Mouse (Mus musculus): ENCODE measurements around the gene Rnase11. TPM values are rescaled to one million over a fixed set of nuclear protein-coding genes. Genes with fewer than 3 reads are reported as not detected.

The Rnase11 gene
- polyA plus RNA-seq, 1 experiment from 2014 or later, result not detected

- no peaks in the 10 kb centered on the region for H3K4me1 ChIP-seq (ENCODE audit: control insufficient read depth, insufficient read depth, low read length)
- H3K27ac ChIP-seq (replicated peaks; ENCODE audit: low read depth, low read length), result peak within 1 kb of the TSS; percentile 48; the same call in 1 of the 2 replicates
- 10% methylated on average over 33 of the region's 33 CpGs for WGBS
- no peaks in the 10 kb centered on the region for H3K27me3 ChIP-seq (ENCODE audit: control insufficient read depth, insufficient read depth, low read length)
- H3K4me2 ChIP-seq (ENCODE audit: low read depth, severe bottlenecking), result peak within 1 kb of the TSS; percentile 74
- DNase-seq (ENCODE audit: low spot score) (peak; percentile 74), ATAC-seq (ENCODE audit: insufficient number of reproducible peaks, low FRiP score, low TSS enrichment, low read depth) (peak; percentile 18; the same call in 1 of the 2 replicates)
- no peaks in the 10 kb centered on the region for H3K36me3 ChIP-seq (ENCODE audit: control insufficient read depth, insufficient read depth, low read length)
- peak within 1 kb of the TSS; percentile 59; the same call in 1 of the 2 replicates for H3K9ac ChIP-seq (ENCODE audit: low read length)
- H3K9me3 ChIP-seq (ENCODE audit: control insufficient read depth, low read length), result no peaks in the 10 kb centered on the region
- peak within 1 kb of the TSS; percentile 63 for H3K4me3 ChIP-seq (ENCODE audit: low read depth, low read length)
These were observed 41.2 kb upstream of the Rnase11 start, which contains the start of the genes Rnase4 and Ang for GRCm38 (mm10) chr14:51090921-51091900. Gene Rnase4 (plus strand): TSS chr14:51091077. Gene Ang (plus strand): TSS chr14:51091150.

- H3K9ac ChIP-seq (ENCODE audit: low read length), result no peak overlapping the region
- H3K27ac ChIP-seq (replicated peaks; ENCODE audit: low read depth, low read length), result peak overlapping the region; percentile 48; the same call in 1 of the 2 replicates
- no peaks in the 10 kb centered on the region for H3K36me3 ChIP-seq (ENCODE audit: control insufficient read depth, insufficient read depth, low read length)
- DNase-seq (ENCODE audit: low spot score) (peak; percentile 93), ATAC-seq (ENCODE audit: insufficient number of reproducible peaks, low FRiP score, low TSS enrichment, low read depth) (peak; percentile 46; the same call in 1 of the 2 replicates)
- H3K27me3 ChIP-seq (ENCODE audit: control insufficient read depth, insufficient read depth, low read length), result no peaks in the 10 kb centered on the region
- H3K4me3 ChIP-seq (ENCODE audit: low read depth, low read length), result peak overlapping the region; percentile 63
- WGBS, result under 1% methylated on average over 27 of the region's 27 CpGs
- peak overlapping the region; percentile 74 for H3K4me2 ChIP-seq (ENCODE audit: low read depth, severe bottlenecking)
- no peaks in the 10 kb centered on the region for H3K9me3 ChIP-seq (ENCODE audit: control insufficient read depth, low read length)
- H3K4me1 ChIP-seq (ENCODE audit: control insufficient read depth, insufficient read depth, low read length), result no peaks in the 10 kb centered on the region
These were observed 40.3 kb upstream of the Rnase11 start for GRCm38 (mm10) chr14:51090077-51090781.

GRCm38 (mm10) chr14:51089674-51090076, 39.7 kb upstream of the Rnase11 start:
- H3K27ac ChIP-seq (replicated peaks; ENCODE audit: low read depth, low read length), result no peak overlapping the region
- DNase-seq (ENCODE audit: low spot score) (no peak), ATAC-seq (ENCODE audit: insufficient number of reproducible peaks, low FRiP score, low TSS enrichment, low read depth) (no peak; the same call in 1 of the 2 replicates)
- H3K4me3 ChIP-seq (ENCODE audit: low read depth, low read length), result peak overlapping the region; percentile 63
- H3K4me2 ChIP-seq (ENCODE audit: low read depth, severe bottlenecking), result peak overlapping the region; percentile 74
- no peaks in the 10 kb centered on the region for H3K36me3 ChIP-seq (ENCODE audit: control insufficient read depth, insufficient read depth, low read length)
- H3K9ac ChIP-seq (ENCODE audit: low read length), result no peak overlapping the region
- no peaks in the 10 kb centered on the region for H3K4me1 ChIP-seq (ENCODE audit: control insufficient read depth, insufficient read depth, low read length)
- no peaks in the 10 kb centered on the region for H3K27me3 ChIP-seq (ENCODE audit: control insufficient read depth, insufficient read depth, low read length)
- WGBS, result under 1% methylated on average over 15 of the region's 15 CpGs
- H3K9me3 ChIP-seq (ENCODE audit: control insufficient read depth, low read length), result no peaks in the 10 kb centered on the region

- H3K27ac ChIP-seq (replicated peaks; ENCODE audit: low read depth, low read length), result no peak overlapping the region; the same call in 1 of the 2 replicates
- under 1% methylated on average over 34 of the region's 34 CpGs for WGBS
- H3K9ac ChIP-seq (ENCODE audit: low read length), result peak overlapping the region; percentile 59; the same call in 1 of the 2 replicates
- H3K27me3 ChIP-seq (ENCODE audit: control insufficient read depth, insufficient read depth, low read length), result no peaks in the 10 kb centered on the region
- DNase-seq (ENCODE audit: low spot score) (peak; percentile 98), ATAC-seq (ENCODE audit: insufficient number of reproducible peaks, low FRiP score, low TSS enrichment, low read depth) (peak; percentile 94)
- H3K4me3 ChIP-seq (ENCODE audit: low read depth, low read length), result peak overlapping the region; percentile 63
- H3K4me1 ChIP-seq (ENCODE audit: control insufficient read depth, insufficient read depth, low read length), result no peaks in the 10 kb centered on the region
- H3K9me3 ChIP-seq (ENCODE audit: control insufficient read depth, low read length), result no peaks in the 10 kb centered on the region
- H3K36me3 ChIP-seq (ENCODE audit: control insufficient read depth, insufficient read depth, low read length), result no peaks in the 10 kb centered on the region
- H3K4me2 ChIP-seq (ENCODE audit: low read depth, severe bottlenecking), result peak overlapping the region; percentile 74
These were observed 39.2 kb upstream of the Rnase11 start for GRCm38 (mm10) chr14:51088970-51089673.

GRCm38 (mm10) chr14:51088166-51088969, 38.4 kb upstream of the Rnase11 start:
- Histone ChIP-seq H3K9ac (ENCODE audit: low read length) (0 out of 2 replicates have a peak overlapping the region, but pooled peaks have one; percentile 59), H3K4me2 (ENCODE audit: low read depth, severe bottlenecking) (peak overlapping the region; percentile 74), H3K27ac (replicated peaks; ENCODE audit: low read depth, low read length) (no peak overlapping the region; the same call in 1 of the 2 replicates), H3K36me3 (ENCODE audit: control insufficient read depth, insufficient read depth, low read length) (no peaks in the 10 kb centered on the region), H3K4me3 (ENCODE audit: low read depth, low read length) (peak overlapping the region; percentile 63), H3K9me3 (ENCODE audit: control insufficient read depth, low read length) (no peaks in the 10 kb centered on the region), H3K27me3 (ENCODE audit: control insufficient read depth, insufficient read depth, low read length) (no peaks in the 10 kb centered on the region), H3K4me1 (ENCODE audit: control insufficient read depth, insufficient read depth, low read length) (no peaks in the 10 kb centered on the region)
- DNase-seq (ENCODE audit: low spot score) (peak; percentile 88), ATAC-seq (ENCODE audit: insufficient number of reproducible peaks, low FRiP score, low TSS enrichment, low read depth) (peak; percentile 15; the same call in 1 of the 2 replicates)
- under 1% methylated on average over 23 of the region's 23 CpGs for WGBS

GRCm38 (mm10) chr14:51087762-51088161, 37.8 kb upstream of the Rnase11 start:
- Histone ChIP-seq H3K4me2 (ENCODE audit: low read depth, severe bottlenecking) (peak overlapping the region; percentile 74), H3K36me3 (ENCODE audit: control insufficient read depth, insufficient read depth, low read length) (no peaks in the 10 kb centered on the region), H3K27ac (replicated peaks; ENCODE audit: low read depth, low read length) (no peak overlapping the region), H3K4me1 (ENCODE audit: control insufficient read depth, insufficient read depth, low read length) (no peaks in the 10 kb centered on the region), H3K27me3 (ENCODE audit: control insufficient read depth, insufficient read depth, low read length) (no peaks in the 10 kb centered on the region), H3K4me3 (ENCODE audit: low read depth, low read length) (peak overlapping the region; percentile 63), H3K9ac (ENCODE audit: low read length) (no peak overlapping the region), H3K9me3 (ENCODE audit: control insufficient read depth, low read length) (no peaks in the 10 kb centered on the region)
- 14% methylated on average over 9 of the region's 9 CpGs for WGBS
- ATAC-seq (ENCODE audit: insufficient number of reproducible peaks, low FRiP score, low TSS enrichment, low read depth), result no peak
- no peak for DNase-seq (ENCODE audit: low spot score)

GRCm38 (mm10) chr14:51085911-51086310, 35.9 kb upstream of the Rnase11 start:
- H3K4me1 ChIP-seq (ENCODE audit: control insufficient read depth, insufficient read depth, low read length), result no peaks in the 10 kb centered on the region
- no peak overlapping the region for H3K4me2 ChIP-seq (ENCODE audit: low read depth, severe bottlenecking)
- WGBS, result 86% methylated on average over 4 of the region's 4 CpGs
- no peaks in the 10 kb centered on the region for H3K27me3 ChIP-seq (ENCODE audit: control insufficient read depth, insufficient read depth, low read length)
- DNase-seq (ENCODE audit: low spot score) (no peak), ATAC-seq (ENCODE audit: insufficient number of reproducible peaks, low FRiP score, low TSS enrichment, low read depth) (no peak)
- H3K4me3 ChIP-seq (ENCODE audit: low read depth, low read length), result no peak overlapping the region
- H3K27ac ChIP-seq (replicated peaks; ENCODE audit: low read depth, low read length), result no peak overlapping the region
- no peaks in the 10 kb centered on the region for H3K9me3 ChIP-seq (ENCODE audit: control insufficient read depth, low read length)
- no peak overlapping the region for H3K9ac ChIP-seq (ENCODE audit: low read length)
- no peaks in the 10 kb centered on the region for H3K36me3 ChIP-seq (ENCODE audit: control insufficient read depth, insufficient read depth, low read length)
